In the genomic region with DNA sequence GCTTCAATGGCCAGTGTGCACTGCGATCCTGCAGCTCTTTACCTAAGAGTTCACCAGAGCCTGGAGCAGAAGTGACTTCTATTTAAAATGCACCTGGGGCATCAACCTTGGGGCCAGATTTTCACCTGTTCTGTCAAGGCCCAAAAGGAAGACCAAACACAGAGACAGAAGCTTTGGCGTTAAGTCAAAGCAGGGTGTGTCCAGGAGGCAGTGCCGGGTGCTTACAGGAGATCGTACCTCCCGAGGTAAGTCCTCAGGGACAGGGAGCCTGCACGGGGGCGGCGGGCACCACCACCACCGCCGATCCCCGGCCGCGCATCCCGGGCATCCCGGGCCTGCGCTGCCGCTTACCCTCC, we compare ENCODE assay signal across 8 mouse cellular contexts. TPM values are rescaled to one million over a fixed set of nuclear protein-coding genes. Genes with fewer than 3 reads are reported as not detected.
DNase-seq lines count a peak whose midpoint lies in the region; ATAC-seq and TF ChIP-seq lines count a peak whose summit lies in the region.

No protein-coding gene starts in this region.

- intact Hi-C loops in left cerebral cortex, postnatal 10 days (cut with DNase I) = no loop called here

- H3K4me2 ChIP-seq in limb, embryonic 11.5 days (ENCODE audit: low read depth, severe bottlenecking) = peak overlapping the region; percentile 84

- H3K4me1 ChIP-seq in limb, embryonic 11.5 days (ENCODE audit: control insufficient read depth, insufficient read depth, low read length) = peaks cover 8% of the 10 kb centered on the region; the same call in 1 of the 2 replicates
- peaks cover 2% of the 10 kb centered on the region; the same call in 1 of the 2 replicates for H3K4me1 ChIP-seq in olfactory bulb, adult 2 months (ENCODE audit: control insufficient read depth, insufficient read depth, low read length)

- peak; percentile 50 for DNase-seq in cerebellum, adult 9-10 months
- DNase-seq in cerebellum, adult 8-10 months = no peak
- peak; percentile 18 for DNase-seq in retina, embryonic 14.5 days (ENCODE audit: low spot score)
- DNase-seq in retina, postnatal 1 day = no peak
- DNase-seq in limb, embryonic 11.5 days (ENCODE audit: low spot score) = no peak
- DNase-seq in frontal cortex, postnatal 25 days (ENCODE audit: low spot score in 2 of 2) = no peak
- DNase-seq in left cerebral cortex, postnatal 10 days (ENCODE audit: extremely low spot score in 1 of 2, low spot score in 2 of 2) = no peak

- no peaks in the 10 kb centered on the region for H3K27me3 ChIP-seq in limb, embryonic 11.5 days (ENCODE audit: control insufficient read depth, insufficient read depth, low read length)

- no peaks in the 10 kb centered on the region for H3K9me3 ChIP-seq in limb, embryonic 11.5 days (ENCODE audit: control insufficient read depth, low read length)

- TF ChIP-seq CTCF in olfactory bulb, adult 2 months (IDR thresholded peaks at IDR 0.05; ENCODE audit: insufficient read depth, low read depth, low read length) = no peak

- peak overlapping the region; percentile 88 for H3K9ac ChIP-seq in limb, embryonic 11.5 days (ENCODE audit: low read length)

- H3K27ac ChIP-seq in limb, embryonic 11.5 days (replicated peaks; ENCODE audit: low read depth, low read length) = peak overlapping the region; percentile 81; the same call in 1 of the 2 replicates
- no peak overlapping the region for H3K27ac ChIP-seq in olfactory bulb, adult 2 months (ENCODE audit: insufficient read depth, low read depth, low read length)

- H3K4me3 ChIP-seq in limb, embryonic 11.5 days (ENCODE audit: low read depth, low read length) = peak overlapping the region; percentile 91
- peak overlapping the region; percentile 90 for H3K4me3 ChIP-seq in olfactory bulb, adult 2 months (ENCODE audit: insufficient read depth, low read depth, low read length)

- TF ChIP-seq POLR2A in olfactory bulb, adult 2 months (IDR thresholded peaks at IDR 0.05; ENCODE audit: insufficient read depth, low read depth, low read length) = no peak

- no peak for ATAC-seq in limb, embryonic 11.5 days (ENCODE audit: insufficient number of reproducible peaks, low FRiP score, low TSS enrichment, low read depth)

- H3K36me3 ChIP-seq in limb, embryonic 11.5 days (ENCODE audit: control insufficient read depth, insufficient read depth, low read length) = no peaks in the 10 kb centered on the region

- WGBS in limb, embryonic 11.5 days = 0% methylated on average over 17 of the region's 17 CpGs
- WGBS in olfactory bulb, adult 2 months = 1% methylated on average over 17 of the region's 17 CpGs

RNA-seq across cellular contexts. Expression of a gene that starts 0.5 kb away (rescaled TPM):
- 63.8 and 73.1 TPM in 2 replicates for polyA plus RNA-seq in limb, embryonic 11.5 days (2014; fragmentation: Nextera tagmentation; extraction: Ambion mirVana)
- polyA plus RNA-seq in olfactory bulb, adult 2 months (2012; ENCODE audit: insufficient read depth, insufficient read length, low replicate concordance, missing spikeins) = not detected in 2 replicates
- 10 to 100 TPM; 70.6 to 76.0 TPM for total RNA-seq in left cerebral cortex, postnatal 10 days (2021)

RNA-seq across cellular contexts. Expression of a gene that starts 47.2 kb away (rescaled TPM):
- 2.0 and 2.9 TPM in 2 replicates for polyA plus RNA-seq in limb, embryonic 11.5 days (2014; fragmentation: Nextera tagmentation; extraction: Ambion mirVana)
- not detected in 2 replicates for polyA plus RNA-seq in olfactory bulb, adult 2 months (2012; ENCODE audit: insufficient read depth, insufficient read length, low replicate concordance, missing spikeins)
- total RNA-seq in left cerebral cortex, postnatal 10 days (2021) = 1 to 10 TPM; 2.8 to 3.0 TPM

RNA-seq across cellular contexts. Expression of a gene that starts 56.4 kb away (rescaled TPM):
- 0.37 and 0.74 TPM in 2 replicates for polyA plus RNA-seq in limb, embryonic 11.5 days (2014; fragmentation: Nextera tagmentation; extraction: Ambion mirVana)
- not detected in 2 replicates for polyA plus RNA-seq in olfactory bulb, adult 2 months (2012; ENCODE audit: insufficient read depth, insufficient read length, low replicate concordance, missing spikeins)
- 1 to 10 TPM; 3.9 to 5.9 TPM for total RNA-seq in left cerebral cortex, postnatal 10 days (2021)

RNA-seq across cellular contexts. Expression of a gene that starts 59.3 kb away (rescaled TPM):
- polyA plus RNA-seq in limb, embryonic 11.5 days (2014; fragmentation: Nextera tagmentation; extraction: Ambion mirVana) = 1.6 and 2.1 TPM in 2 replicates
- not detected in 2 replicates for polyA plus RNA-seq in olfactory bulb, adult 2 months (2012; ENCODE audit: insufficient read depth, insufficient read length, low replicate concordance, missing spikeins)
- 1 to 10 TPM; 7.1 to 7.8 TPM for total RNA-seq in left cerebral cortex, postnatal 10 days (2021)

Comparison
In these comparisons a context has a peak if more than half of its experiments do, and no peak if none do; other contexts are left out.
1. DNase-seq: peak in cerebellum, adult 9-10 months (single experiment) and retina, embryonic 14.5 days (single experiment); none in cerebellum, adult 8-10 months (single experiment), retina, postnatal 1 day (single experiment), limb, embryonic 11.5 days (single experiment), frontal cortex, postnatal 25 days (0 of 2) and left cerebral cortex, postnatal 10 days (0 of 2).